Mouse (Mus musculus) forebrain, embryonic 11.5 days (tissue): Measurements from ENCODE around the gene Col27a1. TPM values are rescaled to one million over a fixed set of nuclear protein-coding genes. Genes with fewer than 3 reads are reported as not detected.

Experiments
- ATAC-seq: fragments of 200-750 bp; cut with Nextera tagmentation; replicated peaks from 2 replicates; pipeline ENCODE4 v1.8.0; 2017; ENCODE audit warnings: moderate TSS enrichment; ENCODE audit not compliant: low FRiP score
- DNase-seq: peaks from one replicate; pipeline ENCODE4 v3.0.0-alpha.2; 2017; ENCODE audit warnings: low spot score
- H3K27ac ChIP-seq: fragments of 300-500 bp; sonication (generic); 2 replicates; pipeline ENCODE4 v1.5.1; 2014; ENCODE audit warnings: low read depth, low read length
- H3K27me3 ChIP-seq: fragments of 300-500 bp; sonication (generic); 2 replicates; pipeline ENCODE4 v1.6.1; 2014; ENCODE audit warnings: mild to moderate bottlenecking, low read length, mixed read lengths; ENCODE audit not compliant: control insufficient read depth, insufficient read depth
- H3K36me3 ChIP-seq: fragments of 300-500 bp; sonication (generic); 2 replicates; pipeline ENCODE4 v1.6.1; 2014; ENCODE audit warnings: mild to moderate bottlenecking, low read length, moderate library complexity, mixed read lengths; ENCODE audit not compliant: control insufficient read depth, insufficient read depth
- H3K4me1 ChIP-seq: fragments of 300-500 bp; sonication (generic); replicated peaks from 2 replicates; pipeline ENCODE4 v1.6.1; 2014; ENCODE audit warnings: low read length, mixed read lengths; ENCODE audit not compliant: control insufficient read depth, insufficient read depth
- H3K4me2 ChIP-seq: fragments of 300-500 bp; sonication (generic); 2 replicates; pipeline ENCODE4 v1.6.1; 2014; ENCODE audit warnings: low read depth, mild to moderate bottlenecking, low read length, moderate library complexity, mixed read lengths; ENCODE audit not compliant: severe bottlenecking
- H3K4me3 ChIP-seq: fragments of 300-500 bp; sonication (generic); 2 replicates; pipeline ENCODE4 v1.5.1; 2014; ENCODE audit warnings: low read depth, low read length
- H3K9ac ChIP-seq: fragments of 300-500 bp; sonication (generic); 2 replicates; pipeline ENCODE4 v1.6.1; 2014; ENCODE audit warnings: low read length
- H3K9me3 ChIP-seq: fragments of 300-500 bp; sonication (generic); 2 replicates; pipeline ENCODE4 v1.6.1; 2016; ENCODE audit warnings: low read length, mixed read lengths; ENCODE audit not compliant: control insufficient read depth
- WGBS: fragments of 180-500 bp; shearing (Covaris S2); extraction: QIAGEN DNeasy Blood & Tissue Kit; methylation state at CpG from one replicate; pipeline ENCODE4 v1.1.7; 2014; 5-methylcytosine and 5-hydroxymethylcytosine counted together
- polyA plus RNA-seq: library from polyadenylated mRNA; unstranded; fragments of >200 nt; fragmentation: Nextera tagmentation; extraction: Ambion mirVana; gene quantifications from 2 replicates; pipeline ENCODE4 v1.2.1, GENCODE M21; 2014

Gene Col27a1
- polyA plus RNA-seq, 1 experiment from 2014 or later, result 3.6 TPM

- H3K9me3 ChIP-seq, result no peaks in the 10 kb centered on the region
- 68% methylated on average over 5 of the region's 5 CpGs for WGBS
- no peak overlapping the region for H3K27ac ChIP-seq
- ATAC-seq (no peak), DNase-seq (no peak)
- H3K4me1 ChIP-seq, result no peaks in the 10 kb centered on the region
- no peak overlapping the region for H3K4me2 ChIP-seq
- H3K27me3 ChIP-seq, result no peaks in the 10 kb centered on the region
- no peak overlapping the region for H3K4me3 ChIP-seq
- H3K9ac ChIP-seq, result no peak overlapping the region
- no peaks in the 10 kb centered on the region for H3K36me3 ChIP-seq
These were observed 22.2 kb upstream of the Col27a1 start for GRCm38 (mm10) chr4:63191641-63192040.

GRCm38 (mm10) chr4:63194366-63194765 is 19.4 kb upstream of the Col27a1 start:
- H3K4me1 ChIP-seq, result no peaks in the 10 kb centered on the region
- H3K4me2 ChIP-seq, result no peak overlapping the region
- DNase-seq, result no peak

GRCm38 (mm10) chr4:63199366-63199765 is 14.4 kb upstream of the Col27a1 start:
- Histone ChIP-seq H3K9ac (no peak overlapping the region), H3K4me3 (no peak overlapping the region), H3K27me3 (no peaks in the 10 kb centered on the region), H3K4me1 (no peaks in the 10 kb centered on the region), H3K36me3 (no peaks in the 10 kb centered on the region), H3K4me2 (no peak overlapping the region), H3K9me3 (no peaks in the 10 kb centered on the region), H3K27ac (no peak overlapping the region)
- ATAC-seq, result no peak
- WGBS, result 85% methylated on average over 5 of the region's 5 CpGs
- no peak for DNase-seq

More at GRCm38 (mm10) chr4:63194366-63194765, 19.4 kb upstream of the Col27a1 start:
- Histone ChIP-seq H3K27ac (no peak overlapping the region), H3K27me3 (no peaks in the 10 kb centered on the region), H3K36me3 (no peaks in the 10 kb centered on the region), H3K9me3 (no peaks in the 10 kb centered on the region), H3K4me3 (no peak overlapping the region), H3K9ac (no peak overlapping the region)
- 82% methylated on average over 2 of the region's 2 CpGs for WGBS
- no peak for ATAC-seq

- Histone ChIP-seq H3K4me2 (no peak overlapping the region), H3K27me3 (no peaks in the 10 kb centered on the region), H3K9me3 (no peaks in the 10 kb centered on the region), H3K9ac (no peak overlapping the region), H3K27ac (no peak overlapping the region), H3K36me3 (no peaks in the 10 kb centered on the region), H3K4me1 (no peaks in the 10 kb centered on the region), H3K4me3 (no peak overlapping the region)
- ATAC-seq, result no peak
- WGBS, result 84% methylated on average over 7 of the region's 7 CpGs
- DNase-seq, result no peak
These were observed 9.9 kb upstream of the Col27a1 start for GRCm38 (mm10) chr4:63203874-63204273.

- no peak overlapping the region for H3K9ac ChIP-seq
- no peaks in the 10 kb centered on the region for H3K9me3 ChIP-seq
- H3K36me3 ChIP-seq, result no peaks in the 10 kb centered on the region
- DNase-seq, result no peak
- no peak overlapping the region for H3K27ac ChIP-seq
- H3K4me3 ChIP-seq, result no peak overlapping the region
- WGBS, result 88% methylated on average over 7 of the region's 7 CpGs
- no peaks in the 10 kb centered on the region for H3K4me1 ChIP-seq
- no peak for ATAC-seq
- H3K27me3 ChIP-seq, result no peaks in the 10 kb centered on the region
- H3K4me2 ChIP-seq, result no peak overlapping the region
These were observed 8.2 kb upstream of the Col27a1 start for GRCm38 (mm10) chr4:63205583-63205982.

GRCm38 (mm10) chr4:63215185-63215992 is 1.6 kb downstream of the Col27a1 start:
- no peaks in the 10 kb centered on the region for H3K9me3 ChIP-seq
- no peaks in the 10 kb centered on the region for H3K36me3 ChIP-seq
- peaks cover 24% of the 10 kb centered on the region for H3K27me3 ChIP-seq
- peak overlapping the region; percentile 100 for H3K4me2 ChIP-seq
- DNase-seq (peak; percentile 93), ATAC-seq (peak; percentile 67)
- under 1% methylated on average over 66 of the region's 71 CpGs for WGBS
- peaks cover 18% of the 10 kb centered on the region for H3K4me1 ChIP-seq
- peak overlapping the region; percentile 71 for H3K9ac ChIP-seq
- peak overlapping the region; percentile 76 for H3K4me3 ChIP-seq
- no peak overlapping the region for H3K27ac ChIP-seq

GRCm38 (mm10) chr4:63215993-63216531 is 2.3 kb downstream of the Col27a1 start:
- Histone ChIP-seq H3K4me1 (peaks cover 18% of the 10 kb centered on the region), H3K4me2 (peak overlapping the region; percentile 100), H3K9me3 (no peaks in the 10 kb centered on the region), H3K27me3 (peaks cover 24% of the 10 kb centered on the region), H3K4me3 (peak overlapping the region; percentile 76), H3K9ac (peak overlapping the region; percentile 71), H3K27ac (no peak overlapping the region), H3K36me3 (no peaks in the 10 kb centered on the region)
- DNase-seq (peak; percentile 89), ATAC-seq (peak; percentile 80)
- WGBS, result 2% methylated on average over 24 of the region's 24 CpGs

GRCm38 (mm10) chr4:63216566-63216965 is 2.8 kb downstream of the Col27a1 start:
- Histone ChIP-seq H3K4me1 (peaks cover 18% of the 10 kb centered on the region), H3K9me3 (no peaks in the 10 kb centered on the region), H3K4me3 (peak overlapping the region; percentile 76), H3K9ac (peak overlapping the region; percentile 71), H3K27ac (no peak overlapping the region), H3K36me3 (no peaks in the 10 kb centered on the region), H3K27me3 (peaks cover 24% of the 10 kb centered on the region), H3K4me2 (peak overlapping the region; percentile 100)
- no peak for DNase-seq
- peak; percentile 49 for ATAC-seq
- WGBS, result 34% methylated on average over 9 of the region's 9 CpGs
